Mouse (Mus musculus): Measurements from ENCODE around the gene Nudt9.

GRCm38 (mm10) chr5:104009421-104009820, 36.7 kb upstream of the Nudt9 start:
- TF ChIP-seq EP300 (IDR thresholded peaks at IDR 0.05; ENCODE audit: low read length), result no peak
- no peak for TF ChIP-seq CTCF (conservative IDR thresholded peaks at IDR 0.05 in 1 of 2, IDR thresholded peaks at IDR 0.05 in 1 of 2; ENCODE audit: low read depth in 2 of 2, low read length in 2 of 2)
- TF ChIP-seq RAD21 (IDR thresholded peaks at IDR 0.05; ENCODE audit: low read depth, low read length), result no peak
- no peak for TF ChIP-seq ZMIZ1 (IDR thresholded peaks at IDR 0.05; ENCODE audit: low read depth, low read length)
- no peak for TF ChIP-seq MYC (IDR thresholded peaks at IDR 0.05; ENCODE audit: low read depth, low read length)
- TF ChIP-seq POLR2AphosphoS2 (IDR thresholded peaks at IDR 0.05; ENCODE audit: low read depth, low read length), result no peak
- no peak for TF ChIP-seq POLR2A (IDR thresholded peaks at IDR 0.05; ENCODE audit: low read depth, low read length)
- no peak for TF ChIP-seq CHD1 (IDR thresholded peaks at IDR 0.05; ENCODE audit: low read depth, low read length)
